Mouse (Mus musculus) erythroblast, embryonic 14.5 days (primary cell): ENCODE results near the gene Serpina3a.

ENCODE experiments used
- GATA1 ChIP-seq: IDR thresholded peaks from 2 replicates; pipeline ENCODE4 v1.6.1; 2012; ENCODE audit warnings: low read length, inconsistent platforms, mixed read lengths
- TAL1 ChIP-seq: IDR thresholded peaks from 3 replicates; pipeline ENCODE4 v1.6.1; 2012; ENCODE audit warnings: low read length, inconsistent platforms, mixed read lengths

DNA sequence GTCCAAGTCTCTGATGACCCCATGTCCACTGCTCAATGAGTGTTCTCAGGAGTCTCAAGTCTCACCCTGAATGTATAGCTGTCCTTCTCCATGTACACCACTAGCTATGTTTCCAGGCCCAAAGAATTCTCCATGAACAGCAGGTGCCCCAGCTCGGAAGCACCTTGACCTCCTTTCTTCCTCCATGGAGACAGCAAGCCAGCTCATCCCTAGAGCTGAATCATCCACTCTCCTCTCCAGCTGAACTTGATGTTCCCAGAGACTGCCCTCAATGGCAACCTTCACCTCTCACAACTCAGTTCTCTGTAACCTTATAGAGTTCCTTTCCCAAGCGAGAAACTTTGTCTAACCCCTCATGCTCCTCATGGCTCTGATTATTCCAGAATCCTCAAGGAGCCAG lies 33.0 kb downstream of the Serpina3a start:
- TF ChIP-seq GATA1 (no peak), TAL1 (no peak)
